ENCODE assay signal across 8 mouse cellular contexts in the genomic region with DNA sequence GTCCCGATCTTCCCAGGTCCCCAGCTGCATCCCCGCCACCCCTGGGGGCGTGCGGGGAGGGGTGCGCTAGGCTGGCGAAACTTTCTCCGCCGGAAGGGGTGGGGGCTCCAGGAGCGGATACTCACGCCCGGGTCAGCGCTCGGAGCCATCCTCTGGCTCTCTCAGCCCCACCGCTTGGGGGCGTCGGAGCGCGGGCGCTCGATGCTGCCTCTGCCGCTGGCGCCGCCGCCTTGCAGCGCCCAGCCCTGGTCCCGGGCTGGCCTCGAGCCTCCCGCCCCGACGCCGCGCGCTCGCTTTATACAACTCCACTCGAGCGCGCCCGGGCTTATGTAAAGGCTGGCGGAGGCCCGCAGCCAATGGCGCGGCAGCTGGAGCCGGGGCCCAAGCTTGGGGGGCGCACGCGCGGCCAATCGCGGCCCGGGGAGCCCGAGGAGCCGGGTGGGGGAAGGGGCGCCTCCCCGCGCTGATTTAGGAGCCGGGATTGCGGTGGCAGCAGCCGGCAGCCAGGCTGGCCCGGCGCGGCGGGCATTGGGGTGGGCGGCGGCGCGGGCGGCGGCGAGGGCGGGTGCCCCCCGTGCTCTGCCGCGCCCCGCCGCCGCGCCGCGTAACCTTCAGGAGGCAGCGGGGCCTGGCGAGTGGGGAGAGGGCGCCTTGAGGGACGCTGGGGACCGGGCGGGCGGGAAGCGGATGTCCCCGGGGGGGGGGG. TPM values are rescaled to one million over a fixed set of nuclear protein-coding genes. Genes with fewer than 3 reads are reported as not detected.
DNase-seq lines count a peak whose midpoint lies in the region; ATAC-seq and TF ChIP-seq lines count a peak whose summit lies in the region.

A gene (minus strand): TSS at position 299 of the 706 bp plus-strand sequence.

- TF ChIP-seq POLR2A in thymus, adult 2 months (IDR thresholded peaks at IDR 0.05; ENCODE audit: control insufficient read depth, extremely low read depth, insufficient read depth, low read length, poor library complexity) = no peak

- H3K4me3 ChIP-seq in thymus, adult 2 months (ENCODE audit: control insufficient read depth, insufficient read depth, low read length) = no peak within 1 kb of the TSS
- H3K4me3 ChIP-seq in heart, embryonic 15.5 days = peak within 1 kb of the TSS; percentile 58
- peak within 1 kb of the TSS; percentile 79 for H3K4me3 ChIP-seq in layer of hippocampus, adult 2 months
- H3K4me3 ChIP-seq in liver, embryonic 15.5 days (replicated peaks) = peak within 1 kb of the TSS; percentile 33

- no peak for TF ChIP-seq CTCF in thymus, adult 2 months (IDR thresholded peaks at IDR 0.05; ENCODE audit: borderline replicate concordance, control insufficient read depth, extremely low read depth, insufficient read depth, low read length, poor library complexity)
- peak; percentile 81 for TF ChIP-seq CTCF in layer of hippocampus, adult 2 months (conservative IDR thresholded peaks at IDR 0.05)

- peak; percentile 76 for ATAC-seq in heart, embryonic 15.5 days (replicated peaks; ENCODE audit: insufficient number of reproducible peaks, insufficient read depth, low FRiP score, low read depth)
- no peak for ATAC-seq in liver, embryonic 15.5 days (ENCODE audit: insufficient read depth)

- WGBS in thymus, adult 2 months = 2% methylated on average over 86 of the region's 88 CpGs
- 1% methylated on average over 68 of the region's 88 CpGs for WGBS in heart, embryonic 15.5 days
- WGBS in liver, embryonic 15.5 days (ENCODE audit: insufficient replicate concordance) = under 1% methylated on average over 63 of the region's 88 CpGs

- H3K9me3 ChIP-seq in heart, embryonic 15.5 days (replicated peaks) = no peaks in the 10 kb centered on the region
- no peaks in the 10 kb centered on the region for H3K9me3 ChIP-seq in liver, embryonic 15.5 days (replicated peaks)

- no peaks in the 10 kb centered on the region for H3K36me3 ChIP-seq in thymus, adult 2 months (ENCODE audit: control insufficient read depth, insufficient read depth, low read length)
- no peaks in the 10 kb centered on the region for H3K36me3 ChIP-seq in heart, embryonic 15.5 days
- no peaks in the 10 kb centered on the region for H3K36me3 ChIP-seq in liver, embryonic 15.5 days (replicated peaks)

- peak; percentile 5 for DNase-seq in thymus, adult 2 months
- DNase-seq in thymus, postnatal 10 days (ENCODE audit: low spot score in 2 of 2) = no peak
- peak; percentile 97 for DNase-seq in embryo, embryonic 11 days
- DNase-seq in layer of hippocampus, adult 2 months (ENCODE audit: low spot score in 2 of 2) = peak; percentile 87 to 90
- peak; percentile 85 for DNase-seq in retina, postnatal 7 days (ENCODE audit: low read depth, low spot score)
- no peak for DNase-seq in thymus, postnatal 0 days (ENCODE audit: low spot score)

- H3K27me3 ChIP-seq in thymus, adult 2 months (ENCODE audit: control insufficient read depth, insufficient read depth, low read length) = peaks cover 14% of the 10 kb centered on the region
- peaks cover 88% of the 10 kb centered on the region for H3K27me3 ChIP-seq in heart, embryonic 15.5 days
- H3K27me3 ChIP-seq in liver, embryonic 15.5 days = peaks cover 74% of the 10 kb centered on the region

- H3K27ac ChIP-seq in thymus, adult 2 months (ENCODE audit: control insufficient read depth, insufficient read depth, low read length) = no peak within 1 kb of the TSS
- H3K27ac ChIP-seq in heart, embryonic 15.5 days = no peak within 1 kb of the TSS
- peak within 1 kb of the TSS; percentile 95 for H3K27ac ChIP-seq in layer of hippocampus, adult 2 months
- H3K27ac ChIP-seq in liver, embryonic 15.5 days (replicated peaks) = no peak within 1 kb of the TSS

- no peak within 1 kb of the TSS for H3K9ac ChIP-seq in heart, embryonic 15.5 days
- no peak within 1 kb of the TSS for H3K9ac ChIP-seq in liver, embryonic 15.5 days

- H3K4me2 ChIP-seq in heart, embryonic 15.5 days = peak within 1 kb of the TSS; percentile 91
- H3K4me2 ChIP-seq in liver, embryonic 15.5 days = peak within 1 kb of the TSS; percentile 58

- no peaks in the 10 kb centered on the region; the same call in 1 of the 2 replicates for H3K4me1 ChIP-seq in thymus, adult 2 months (replicated peaks; ENCODE audit: control insufficient read depth, insufficient read depth, low read length)
- H3K4me1 ChIP-seq in heart, embryonic 15.5 days (replicated peaks) = peaks cover 17% of the 10 kb centered on the region
- peaks cover 7% of the 10 kb centered on the region; the same call in 1 of the 2 replicates for H3K4me1 ChIP-seq in liver, embryonic 15.5 days (replicated peaks)

RNA-seq across cellular contexts. Expression of the gene that starts here (rescaled TPM):
- polyA plus RNA-seq in thymus, adult 2 months (2012; rRNA removed) = 0.64 and 1.1 TPM in 2 replicates
- polyA plus RNA-seq in heart, embryonic 15.5 days (2015; fragmentation: Nextera tagmentation; extraction: Ambion mirVana) = 0.69 and 1.5 TPM in 2 replicates
- 100 to 1,000 TPM in 1 of 2 experiments, 10 to 100 TPM in 1; 83.8 to 104 TPM for total RNA-seq in layer of hippocampus, adult 2 months (2021)
- 0.03 and 0.06 TPM in 2 replicates for polyA plus RNA-seq in liver, embryonic 15.5 days (2015; fragmentation: Nextera tagmentation; extraction: Ambion mirVana)
- 0.53 and 0.87 TPM in 2 replicates for polyA plus RNA-seq in thymus, postnatal 0 days (2015; fragmentation: Nextera tagmentation; extraction: Ambion mirVana)

Comparison
In these comparisons a context has a peak if more than half of its experiments do, and no peak if none do; other contexts are left out.
1. DNase-seq: peak in thymus, adult 2 months (single experiment), embryo, embryonic 11 days (single experiment), layer of hippocampus, adult 2 months (2 of 2) and retina, postnatal 7 days (single experiment); none in thymus, postnatal 10 days (0 of 2) and thymus, postnatal 0 days (single experiment).